Mouse (Mus musculus): ENCODE data around the gene Pkig.

Pkig gene

GRCm38 (mm10) chr2:163637655-163638266 is 20.4 kb upstream of the Pkig start:
- TF ChIP-seq GATA4 (IDR thresholded peaks at IDR 0.05; ENCODE audit: insufficient replicate concordance, low read length) = peak; percentile 75; the same call in 1 of the 2 replicates

- TF ChIP-seq GATA4 (IDR thresholded peaks at IDR 0.05; ENCODE audit: insufficient replicate concordance, low read length) = no peak
Observed at GRCm38 (mm10) chr2:163640493-163640892, 17.7 kb upstream of the Pkig start.

GRCm38 (mm10) chr2:163641681-163642080 is 16.5 kb upstream of the Pkig start:
- peak; percentile 34; the same call in 1 of the 2 replicates for TF ChIP-seq GATA4 (IDR thresholded peaks at IDR 0.05; ENCODE audit: insufficient replicate concordance, low read length)

GRCm38 (mm10) chr2:163642685-163643575 is 15.3 kb upstream of the Pkig start:
- TF ChIP-seq GATA4 (IDR thresholded peaks at IDR 0.05; ENCODE audit: insufficient replicate concordance, low read length) = peak; percentile 95

GRCm38 (mm10) chr2:163643576-163643971 is 14.6 kb upstream of the Pkig start:
- TF ChIP-seq GATA4 (IDR thresholded peaks at IDR 0.05; ENCODE audit: insufficient replicate concordance, low read length) = no peak

GRCm38 (mm10) chr2:163644047-163644446 is 14.1 kb upstream of the Pkig start:
- no peak for TF ChIP-seq GATA4 (IDR thresholded peaks at IDR 0.05; ENCODE audit: insufficient replicate concordance, low read length)

GRCm38 (mm10) chr2:163644575-163645385 is 13.4 kb upstream of the Pkig start, which contains the start of gene Serinc3:
TSS of gene Serinc3 (minus strand) at chr2:163645131.
- no peak for TF ChIP-seq GATA4 (IDR thresholded peaks at IDR 0.05; ENCODE audit: insufficient replicate concordance, low read length)

- no peak for TF ChIP-seq GATA4 (IDR thresholded peaks at IDR 0.05; ENCODE audit: insufficient replicate concordance, low read length)
Observed at GRCm38 (mm10) chr2:163645700-163646460, 12.3 kb upstream of the Pkig start.

- TF ChIP-seq GATA4 (IDR thresholded peaks at IDR 0.05; ENCODE audit: insufficient replicate concordance, low read length) = no peak
Observed at GRCm38 (mm10) chr2:163646461-163647080, 11.6 kb upstream of the Pkig start.

- TF ChIP-seq GATA4 (IDR thresholded peaks at IDR 0.05; ENCODE audit: insufficient replicate concordance, low read length) = no peak
Observed at GRCm38 (mm10) chr2:163657486-163657885, 700 bp upstream of the Pkig start.

GRCm38 (mm10) chr2:163658941-163659340 is 755 bp downstream of the Pkig start:
- TF ChIP-seq GATA4 (IDR thresholded peaks at IDR 0.05; ENCODE audit: insufficient replicate concordance, low read length) = no peak

- no peak for TF ChIP-seq GATA4 (IDR thresholded peaks at IDR 0.05; ENCODE audit: insufficient replicate concordance, low read length)
Observed at GRCm38 (mm10) chr2:163659431-163659830, 1.2 kb downstream of the Pkig start.

- TF ChIP-seq GATA4 (IDR thresholded peaks at IDR 0.05; ENCODE audit: insufficient replicate concordance, low read length) = peak; percentile 53; the same call in 1 of the 2 replicates
Observed at GRCm38 (mm10) chr2:163660103-163660701, 2.0 kb downstream of the Pkig start.

- TF ChIP-seq GATA4 (IDR thresholded peaks at IDR 0.05; ENCODE audit: insufficient replicate concordance, low read length) = no peak
Observed at GRCm38 (mm10) chr2:163661371-163661850, 3.2 kb downstream of the Pkig start.
